Comparison of ENCODE assay signal across 10 mouse cellular contexts in genomic region chr19:53391386-53391785, GRCm38 (mm10). TPM values are rescaled to one million over a fixed set of nuclear protein-coding genes. Genes with fewer than 3 reads are reported as not detected.
DNase-seq lines count a peak whose midpoint lies in the region; ATAC-seq and TF ChIP-seq lines count a peak whose summit lies in the region.
"Had no signal": no experiment of that assay in that cellular context is flagged by ENCODE, and none has a peak within 500 bp of the region (broad histone marks: within the 10 kb centered on the region; RNA-seq: fewer than 3 reads in every experiment).

No protein-coding gene starts in this region.

- no peak for TF ChIP-seq POLR2A in olfactory bulb, adult 2 months (IDR thresholded peaks at IDR 0.05; ENCODE audit: insufficient read depth, low read depth, low read length)

- no peaks in the 10 kb centered on the region for H3K9me3 ChIP-seq in lung, embryonic 16.5 days (ENCODE audit: control insufficient read depth, low read length)
- H3K9me3 ChIP-seq in embryonic facial prominence, embryonic 13.5 days, result no peaks in the 10 kb centered on the region
- no peaks in the 10 kb centered on the region for H3K9me3 ChIP-seq in intestine, postnatal 0 days (ENCODE audit: control insufficient read depth)

- H3K9ac ChIP-seq in lung, embryonic 16.5 days (ENCODE audit: low read length), result peak overlapping the region; percentile 85
- peak overlapping the region; percentile 84 for H3K9ac ChIP-seq in embryonic facial prominence, embryonic 13.5 days
- peak overlapping the region; percentile 54; the same call in 1 of the 2 replicates for H3K9ac ChIP-seq in intestine, postnatal 0 days (ENCODE audit: low read depth, low read length)

- H3K27ac ChIP-seq in lung, embryonic 16.5 days (ENCODE audit: low read length), result 0 out of 2 replicates have a peak overlapping the region, but pooled peaks have one; percentile 82
- H3K27ac ChIP-seq in embryonic facial prominence, embryonic 13.5 days, result no peak overlapping the region
- peak overlapping the region; percentile 98; the same call in 1 of the 2 replicates for H3K27ac ChIP-seq in intestine, postnatal 0 days (ENCODE audit: low read depth, low read length)
- H3K27ac ChIP-seq in olfactory bulb, adult 2 months (ENCODE audit: insufficient read depth, low read depth, low read length), result no peak overlapping the region

- no peak for DNase-seq in lung, postnatal 10 days
- no peak for DNase-seq in urinary bladder, adult 2 months (ENCODE audit: low spot score)
- no peak for DNase-seq in gastrocnemius, postnatal 36 days
- DNase-seq: right cerebral cortex, postnatal 14 days had no signal

- peaks cover 14% of the 10 kb centered on the region for H3K4me1 ChIP-seq in lung, embryonic 16.5 days (replicated peaks; ENCODE audit: control insufficient read depth, insufficient read depth, low read length)
- H3K4me1 ChIP-seq in embryonic facial prominence, embryonic 13.5 days, result peaks cover 17% of the 10 kb centered on the region
- no peaks in the 10 kb centered on the region for H3K4me1 ChIP-seq in intestine, postnatal 0 days (replicated peaks; ENCODE audit: control insufficient read depth, insufficient read depth, low read length)
- peaks cover 4% of the 10 kb centered on the region for H3K4me1 ChIP-seq in olfactory bulb, adult 2 months (ENCODE audit: control insufficient read depth, insufficient read depth, low read length)

- intact Hi-C loops in gastrocnemius, postnatal 36 days (cut with DNase I), result no loop called here

- no peak for TF ChIP-seq CTCF in intestine, postnatal 0 days (IDR thresholded peaks at IDR 0.05; ENCODE audit: low read depth)
- TF ChIP-seq CTCF in olfactory bulb, adult 2 months (IDR thresholded peaks at IDR 0.05; ENCODE audit: insufficient read depth, low read depth, low read length), result no peak

- H3K4me2 ChIP-seq in lung, embryonic 16.5 days (ENCODE audit: low read depth, low read length), result peak overlapping the region; percentile 91
- peak overlapping the region; percentile 70 for H3K4me2 ChIP-seq in embryonic facial prominence, embryonic 13.5 days
- peak overlapping the region; percentile 64 for H3K4me2 ChIP-seq in intestine, postnatal 0 days (replicated peaks; ENCODE audit: low read depth)

- peaks cover 13% of the 10 kb centered on the region for H3K36me3 ChIP-seq in lung, embryonic 16.5 days (ENCODE audit: control insufficient read depth, insufficient read depth, low read length)
- peaks cover 21% of the 10 kb centered on the region for H3K36me3 ChIP-seq in embryonic facial prominence, embryonic 13.5 days
- peaks cover 10% of the 10 kb centered on the region for H3K36me3 ChIP-seq in intestine, postnatal 0 days (ENCODE audit: control insufficient read depth, insufficient read depth)

- no peak for ATAC-seq in lung, embryonic 16.5 days (ENCODE audit: low read depth)
- ATAC-seq in embryonic facial prominence, embryonic 13.5 days (ENCODE audit: insufficient number of reproducible peaks, insufficient read depth, low FRiP score, low TSS enrichment, low read depth), result no peak
- no peak for ATAC-seq in intestine, postnatal 0 days
- ATAC-seq in frontal cortex, adult (ENCODE audit: low TSS enrichment), result no peak

- peak overlapping the region; percentile 84 for H3K4me3 ChIP-seq in lung, embryonic 16.5 days (ENCODE audit: low read length)
- H3K4me3 ChIP-seq in embryonic facial prominence, embryonic 13.5 days, result peak overlapping the region; percentile 99
- H3K4me3 ChIP-seq in intestine, postnatal 0 days (ENCODE audit: low read depth, low read length), result peak overlapping the region; percentile 81
- peak overlapping the region; percentile 13; the same call in 1 of the 2 replicates for H3K4me3 ChIP-seq in olfactory bulb, adult 2 months (ENCODE audit: insufficient read depth, low read depth, low read length)

- no peaks in the 10 kb centered on the region for H3K27me3 ChIP-seq in lung, embryonic 16.5 days (ENCODE audit: control insufficient read depth, insufficient read depth, low read depth, low read length)
- H3K27me3 ChIP-seq in embryonic facial prominence, embryonic 13.5 days, result no peaks in the 10 kb centered on the region
- no peaks in the 10 kb centered on the region for H3K27me3 ChIP-seq in intestine, postnatal 0 days (replicated peaks; ENCODE audit: control insufficient read depth, insufficient read depth, low read length)

- 39% methylated on average over 8 of the region's 8 CpGs for WGBS in lung, embryonic 16.5 days
- WGBS in embryonic facial prominence, embryonic 13.5 days, result 46% methylated on average over 8 of the region's 8 CpGs
- 35% methylated on average over 8 of the region's 8 CpGs for WGBS in intestine, postnatal 0 days
- WGBS in olfactory bulb, adult 2 months, result 37% methylated on average over 8 of the region's 8 CpGs

RNA-seq across cellular contexts. Expression of gene Smndc1, which starts 1.0 kb away (rescaled TPM):
- polyA plus RNA-seq in lung, embryonic 16.5 days (2015; fragmentation: Nextera tagmentation; extraction: Ambion mirVana), result 35.5 and 42.3 TPM in 2 replicates
- polyA plus RNA-seq in embryonic facial prominence, embryonic 13.5 days (2015; fragmentation: Nextera tagmentation; extraction: Ambion mirVana), result 44.9 and 45.0 TPM in 2 replicates
- 36.2 and 36.3 TPM in 2 replicates for polyA plus RNA-seq in intestine, postnatal 0 days (2015; fragmentation: Nextera tagmentation; extraction: Ambion mirVana)
- polyA plus RNA-seq in olfactory bulb, adult 2 months (2012; ENCODE audit: insufficient read depth, insufficient read length, low replicate concordance, missing spikeins), result not detected in 2 replicates
- polyA plus RNA-seq in urinary bladder, adult 2 months (2012; rRNA removed), result 26.1 and 28.5 TPM in 2 replicates
- total RNA-seq in gastrocnemius, postnatal 36 days (2021), result 10 to 100 TPM; 20.9 to 25.2 TPM

RNA-seq across cellular contexts. Expression of gene Gm10197, which starts 19.8 kb away (rescaled TPM):
- 3.8 TPM in 1 of 2 replicates, not detected in the other for polyA plus RNA-seq in lung, embryonic 16.5 days (2015; fragmentation: Nextera tagmentation; extraction: Ambion mirVana)
- polyA plus RNA-seq in embryonic facial prominence, embryonic 13.5 days (2015; fragmentation: Nextera tagmentation; extraction: Ambion mirVana), result not detected in 2 replicates
- polyA plus RNA-seq in intestine, postnatal 0 days (2015; fragmentation: Nextera tagmentation; extraction: Ambion mirVana), result not detected in 2 replicates
- polyA plus RNA-seq in olfactory bulb, adult 2 months (2012; ENCODE audit: insufficient read depth, insufficient read length, low replicate concordance, missing spikeins), result not detected in 2 replicates
- not detected in 2 replicates for polyA plus RNA-seq in urinary bladder, adult 2 months (2012; rRNA removed)
- total RNA-seq in gastrocnemius, postnatal 36 days (2021), result not detected
- total RNA-seq: common myeloid progenitor, adult 5-6 weeks had no signal

Comparison
In these comparisons a context has a peak if more than half of its experiments do, and no peak if none do; other contexts are left out.
1. H3K27ac ChIP-seq: peak in lung, embryonic 16.5 days (single experiment) and intestine, postnatal 0 days (single experiment); none in embryonic facial prominence, embryonic 13.5 days (single experiment) and olfactory bulb, adult 2 months (single experiment).
2. H3K4me3 ChIP-seq: peak in every context shown above with its lines; median percentile 99 in embryonic facial prominence, embryonic 13.5 days; 84 in lung, embryonic 16.5 days; 81 in intestine, postnatal 0 days; 13 in olfactory bulb, adult 2 months.
3. RNA of gene Smndc1, which starts 1.0 kb away (polyA plus RNA-seq): 44.9 to 45.0 TPM in embryonic facial prominence, embryonic 13.5 days, 35.5 to 42.3 TPM in lung, embryonic 16.5 days, 36.2 to 36.3 TPM in intestine, postnatal 0 days and 26.1 to 28.5 TPM in urinary bladder, adult 2 months; not detected in olfactory bulb, adult 2 months; every median in the first group is over 10 times any median in the second.
4. Peak in every context shown above with its lines, with median percentiles within 50 percentile points of each other: H3K4me2 ChIP-seq and H3K9ac ChIP-seq.